Mouse (Mus musculus) neural tube, embryonic 10.5 days (tissue): ENCODE measurements around the gene St6galnac5.
A peak's percentile ranks its signal among the peaks of the same experiment; 100 is the strongest.

ENCODE experiments used
- DNase-seq: peaks from one replicate; pipeline ENCODE4 v3.0.0-alpha.2; 2017; ENCODE audit warnings: low spot score; ENCODE audit errors: extremely low spot score

St6galnac5 gene

GRCm38 (mm10) chr3:152981988-152982387 is at the start of gene St6galnac5:
Gene St6galnac5, minus strand, starts transcription at chr3:152982246.
- DNase-seq: peak; percentile 61

GRCm38 (mm10) chr3:153030756-153031155 is 48.7 kb upstream of the St6galnac5 start:
- no peak for DNase-seq

GRCm38 (mm10) chr3:153024016-153024415 is 42.0 kb upstream of the St6galnac5 start:
- DNase-seq: no peak

DNA sequence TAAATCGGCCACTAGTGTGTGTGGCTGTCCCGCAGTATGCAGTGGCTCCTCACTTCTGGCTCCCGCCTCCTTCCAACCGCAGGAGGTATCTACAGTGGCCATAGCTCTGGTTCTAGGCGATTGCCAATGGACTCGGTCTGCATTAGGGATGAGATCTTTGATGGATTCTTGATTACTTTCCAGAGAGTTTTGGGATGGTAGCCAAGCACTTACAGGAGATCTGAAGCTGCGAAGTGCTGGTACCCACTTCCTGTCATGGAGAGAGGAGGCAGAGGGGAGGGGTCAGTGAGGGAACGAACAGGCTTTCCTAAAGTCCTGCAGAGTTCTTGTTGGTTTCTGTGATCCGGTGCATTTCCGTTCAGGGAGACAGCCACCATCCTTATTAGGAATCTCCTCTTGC is 36.0 kb upstream of the St6galnac5 start:
- no peak for DNase-seq

GRCm38 (mm10) chr3:153016355-153016754 is 34.3 kb upstream of the St6galnac5 start:
- DNase-seq: no peak

DNA sequence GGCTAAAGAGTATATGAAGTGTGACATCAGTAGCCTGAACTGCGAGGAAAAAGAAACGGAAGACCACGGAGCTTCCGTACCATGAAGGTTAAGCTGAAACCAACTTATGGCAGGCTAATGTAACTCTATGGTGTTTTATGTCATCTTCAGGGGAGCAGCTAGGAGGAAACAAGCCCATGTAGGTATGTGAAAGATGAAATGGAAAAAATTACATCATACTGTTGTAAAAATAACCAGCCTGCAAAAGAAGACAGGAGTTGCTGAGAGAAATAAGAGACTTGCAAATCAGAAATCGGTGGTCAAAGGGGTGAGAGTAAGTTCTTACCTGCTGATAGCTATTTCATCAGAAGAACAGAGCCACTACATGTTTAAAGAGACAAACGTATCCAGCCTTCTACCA is 24.8 kb upstream of the St6galnac5 start:
- no peak for DNase-seq

DNA sequence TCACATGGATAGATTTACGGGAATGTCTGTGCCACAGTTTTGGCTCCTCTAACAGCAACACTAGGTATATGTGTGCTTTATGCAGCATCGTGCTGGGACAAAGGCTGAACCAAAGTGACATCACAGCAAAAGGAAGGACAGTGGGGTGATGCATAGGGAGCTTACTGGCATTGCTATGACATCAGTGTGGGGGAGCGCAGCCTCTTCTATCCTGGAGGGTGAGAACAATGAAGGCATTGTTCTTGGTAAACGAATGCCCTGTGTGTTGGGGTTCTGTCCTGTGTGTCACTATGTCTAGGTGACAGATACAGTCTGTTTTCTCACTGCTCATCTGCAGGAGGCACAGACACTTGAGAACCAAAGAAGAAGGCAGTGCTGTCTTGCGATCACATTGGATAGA is 16.9 kb upstream of the St6galnac5 start:
- DNase-seq: no peak

- no peak for DNase-seq
Measured at GRCm38 (mm10) chr3:152998106-152998505, 16.1 kb upstream of the St6galnac5 start.

DNA sequence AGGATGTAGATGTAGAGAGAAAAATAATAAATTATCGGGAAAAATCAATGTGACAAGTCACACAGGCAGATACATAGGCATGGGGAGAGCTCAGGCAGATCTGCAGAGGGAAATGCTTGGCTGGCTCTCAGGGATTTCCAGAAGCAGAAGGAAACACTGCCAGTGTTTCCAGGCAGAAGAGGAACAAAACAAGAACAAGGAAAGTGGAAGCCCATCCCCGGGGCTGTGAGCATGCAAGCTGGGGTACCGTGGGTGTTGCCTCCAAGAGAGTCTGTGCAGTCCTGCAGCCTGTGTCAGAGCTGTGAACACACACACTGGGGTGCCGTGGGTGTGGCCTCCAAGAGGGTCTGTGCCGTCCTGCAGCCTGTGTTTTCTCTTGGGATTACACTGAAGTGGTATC is 11.6 kb upstream of the St6galnac5 start:
- DNase-seq: no peak

- no peak for DNase-seq
Measured at GRCm38 (mm10) chr3:152990787-152991186, 8.7 kb upstream of the St6galnac5 start.

DNA sequence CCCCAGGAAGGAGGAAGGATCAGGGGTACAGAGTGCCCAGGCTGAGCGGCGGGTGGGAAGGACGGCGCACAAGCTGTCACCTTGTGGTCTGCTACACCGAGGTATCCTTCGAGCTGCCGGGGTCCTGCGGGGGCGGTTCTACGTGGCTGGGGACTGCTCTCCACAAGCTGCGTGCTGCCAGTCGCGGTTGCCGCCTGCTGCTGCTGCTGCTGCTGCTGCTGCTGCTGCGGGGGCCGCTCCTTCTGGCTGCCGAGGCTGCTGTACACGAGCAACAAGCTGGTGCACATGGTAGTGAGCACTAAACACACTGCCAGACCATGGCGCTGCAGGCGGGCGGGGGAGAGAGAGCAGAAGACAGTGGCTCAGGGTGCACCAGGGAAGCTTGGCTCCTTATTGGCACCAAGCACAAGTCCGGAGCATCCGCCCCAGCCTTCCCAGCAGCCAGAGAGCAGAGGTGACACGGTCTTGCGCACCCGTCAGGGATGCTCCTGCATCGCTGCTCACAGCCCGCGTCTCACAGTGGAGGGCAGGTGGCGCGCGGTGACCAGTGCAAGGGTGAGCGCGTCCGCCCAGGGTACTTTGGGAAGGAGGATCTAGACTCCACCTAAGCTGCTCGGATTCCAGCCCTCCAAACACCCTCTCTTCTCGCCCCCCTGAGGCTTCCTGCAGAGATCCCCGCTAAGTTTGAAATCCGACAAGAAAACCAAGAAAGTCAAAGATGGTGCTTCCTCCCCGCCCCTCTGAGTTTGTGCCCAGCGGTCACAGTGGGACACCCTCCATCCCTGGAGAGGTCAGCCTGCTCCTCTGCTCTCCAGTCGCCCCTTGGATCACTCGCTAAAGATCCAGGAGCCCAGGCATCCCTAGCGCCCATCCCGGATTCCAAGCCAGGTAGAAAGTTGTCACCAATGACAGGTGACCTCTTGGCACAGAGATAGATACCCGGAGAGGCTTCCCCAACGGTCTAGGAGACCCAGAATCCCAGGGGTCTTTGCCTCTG is 770 bp downstream of the St6galnac5 start:
- DNase-seq: peak; percentile 63

DNA sequence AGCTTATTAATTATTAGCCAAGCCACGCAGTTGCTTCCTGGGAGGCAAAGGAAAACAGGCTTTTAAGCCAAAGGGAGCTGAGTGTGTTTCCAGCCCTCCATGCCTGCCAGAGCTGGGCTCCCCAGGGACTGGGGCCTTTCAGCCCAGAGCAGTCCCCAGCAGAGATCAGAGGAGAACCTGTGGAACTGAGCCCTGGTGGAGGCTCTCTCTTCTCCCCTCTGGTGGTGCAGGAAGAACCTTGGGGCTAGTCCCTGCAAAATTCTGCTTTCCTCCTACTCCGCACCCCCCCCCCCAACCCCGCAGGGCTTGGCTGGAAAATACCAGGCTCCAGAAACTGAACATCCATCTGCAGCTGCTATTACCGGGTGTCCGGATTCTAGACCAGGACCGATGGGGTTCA is 1.6 kb downstream of the St6galnac5 start:
- no peak for DNase-seq

DNA sequence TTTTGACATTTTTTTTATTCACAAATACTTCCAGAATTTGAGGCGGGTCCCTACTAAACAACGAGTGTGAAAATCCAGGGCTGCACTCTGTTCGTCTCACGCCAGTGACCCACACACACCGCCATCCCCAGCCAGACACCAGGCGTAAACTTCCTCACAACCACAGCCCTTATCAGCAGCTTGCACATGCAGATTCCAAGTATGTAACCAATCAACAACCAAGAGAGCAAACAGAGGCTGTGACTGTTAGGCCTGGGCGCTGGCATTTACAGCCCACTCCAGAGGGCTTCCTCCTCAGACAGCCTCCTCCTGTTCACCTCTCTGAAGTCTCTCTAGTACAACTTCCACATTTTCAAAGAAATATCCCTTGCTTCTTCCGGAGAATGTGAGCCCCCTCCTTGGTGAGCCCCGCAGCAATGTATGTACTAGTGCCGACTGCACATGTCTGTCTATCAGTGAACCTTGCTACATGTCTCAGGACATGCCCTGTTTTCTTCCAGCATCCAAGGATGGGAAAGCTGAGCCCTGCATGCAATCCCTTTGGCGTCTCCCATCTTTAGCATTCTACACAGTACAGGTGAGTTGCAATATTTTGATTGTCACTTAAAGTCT is 2.5 kb downstream of the St6galnac5 start:
- no peak for DNase-seq

- no peak for DNase-seq
Measured at GRCm38 (mm10) chr3:152971373-152971772, 10.7 kb downstream of the St6galnac5 start.

DNA sequence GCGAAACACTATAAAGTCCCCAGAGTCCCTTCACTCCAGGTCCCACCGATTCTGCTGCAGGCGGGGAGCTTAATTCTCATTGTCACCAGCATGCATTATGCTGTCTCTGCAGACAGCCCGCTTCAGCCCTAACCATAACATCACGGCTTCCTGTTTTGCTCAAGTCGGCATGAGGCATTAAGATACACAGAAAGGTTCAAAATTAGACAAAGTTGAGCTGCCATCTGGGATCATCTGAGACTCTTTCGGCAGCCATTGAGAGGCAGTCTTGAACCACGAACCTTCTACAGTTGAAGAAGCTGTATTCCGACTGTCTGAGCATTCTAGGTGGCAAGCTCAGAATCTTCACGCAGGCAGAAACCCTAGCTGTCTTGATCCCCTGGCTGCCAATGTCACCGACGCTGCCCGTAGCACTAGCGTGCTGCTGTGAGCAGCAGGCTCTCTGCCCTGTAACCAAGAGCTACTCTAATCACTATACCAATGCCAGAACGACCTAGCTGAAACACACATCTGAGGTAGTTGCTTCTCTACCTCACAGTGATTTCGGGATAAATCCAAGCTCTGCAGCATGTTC is 12.2 kb downstream of the St6galnac5 start:
- DNase-seq: no peak

DNA sequence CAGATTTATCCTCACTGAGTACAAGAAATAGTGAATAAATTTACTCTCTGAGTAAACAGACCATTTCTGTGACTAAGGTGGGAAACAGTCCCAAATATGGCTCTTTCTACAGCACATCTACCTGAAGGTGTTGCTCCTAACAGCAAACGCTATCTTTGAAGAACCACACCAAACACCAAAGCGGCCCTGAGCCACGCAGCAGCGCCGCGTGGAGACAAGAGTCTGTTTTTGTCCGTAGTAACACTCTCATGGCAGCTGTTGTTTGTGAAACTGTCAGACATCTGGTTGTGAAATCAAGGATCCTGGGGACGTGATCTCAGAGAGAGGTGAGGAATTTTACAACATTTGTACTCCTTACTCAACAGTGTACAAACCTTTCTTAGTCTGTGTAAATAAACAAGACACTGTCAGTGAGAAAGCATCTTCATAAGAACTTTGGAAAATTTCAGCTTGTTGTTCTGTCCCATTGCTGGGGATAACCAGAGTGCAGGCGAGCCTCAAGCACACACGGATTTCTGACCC is 20.1 kb downstream of the St6galnac5 start:
- DNase-seq: no peak

GRCm38 (mm10) chr3:152958358-152959150 is 23.5 kb downstream of the St6galnac5 start:
- DNase-seq: peak; percentile 66

DNA sequence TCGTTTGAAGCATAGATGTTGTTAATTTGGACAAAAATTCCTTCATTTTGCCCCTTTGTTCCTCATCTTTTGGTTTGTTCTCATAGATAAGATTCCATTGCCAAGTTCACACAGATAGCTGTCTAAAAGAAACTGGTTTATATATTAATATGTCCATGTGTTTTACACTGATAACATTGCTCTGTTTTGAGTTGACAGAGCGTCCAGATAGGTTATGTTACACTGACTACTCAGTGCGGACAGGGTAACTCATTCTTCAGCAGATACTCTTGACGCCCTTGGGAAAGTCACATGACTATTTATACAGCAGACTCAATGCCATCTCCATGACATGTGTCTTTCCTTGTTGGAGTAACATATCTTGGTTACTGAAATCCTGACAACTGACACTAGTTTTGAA is 25.3 kb downstream of the St6galnac5 start:
- DNase-seq: no peak

GRCm38 (mm10) chr3:152956038-152956437 is 26.0 kb downstream of the St6galnac5 start:
- DNase-seq: no peak

DNA sequence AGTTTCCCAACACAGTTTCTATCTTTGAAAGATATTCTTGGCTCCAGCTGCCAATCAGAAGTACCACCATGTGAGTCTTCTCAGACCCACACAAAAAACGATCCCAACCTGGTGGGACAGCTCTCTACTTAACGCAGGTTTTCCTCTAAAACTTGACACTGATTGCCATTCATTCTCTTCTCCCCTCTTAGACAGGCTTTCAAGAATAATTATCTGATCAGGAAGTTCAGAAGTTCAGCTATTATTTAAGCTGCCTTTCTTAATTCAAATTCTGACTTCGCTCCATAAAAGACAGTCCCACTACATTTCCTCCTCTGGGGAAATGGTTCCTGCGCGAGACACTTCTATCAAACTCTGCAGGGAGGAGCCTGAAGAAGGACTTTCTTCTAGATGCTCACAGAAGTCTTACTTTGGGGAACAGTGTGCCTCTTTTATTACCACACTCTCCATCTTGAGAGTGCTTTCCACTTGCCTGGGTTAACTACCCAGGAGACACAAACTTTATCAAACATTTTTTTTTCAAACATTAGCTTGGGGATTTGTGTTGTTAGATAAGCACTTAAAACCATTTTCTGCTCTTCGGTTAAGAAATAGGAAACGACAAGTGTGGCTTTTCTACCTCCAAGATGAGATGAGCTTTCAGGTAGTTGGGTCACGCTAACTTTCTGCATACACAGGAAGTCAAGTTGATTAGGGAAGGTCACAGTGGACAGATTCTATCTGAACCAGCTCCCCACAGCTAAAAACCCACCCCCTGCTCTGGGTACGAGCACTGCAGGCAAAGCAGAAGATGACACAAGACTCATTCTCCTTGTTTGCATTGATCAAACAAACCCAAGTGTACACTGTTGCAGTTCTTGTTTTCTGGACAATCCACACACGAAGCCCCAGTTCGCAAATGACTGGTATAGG is 30.2 kb downstream of the St6galnac5 start:
- no peak for DNase-seq
